Mouse (Mus musculus) stomach, embryonic 15.5 days (tissue): ENCODE measurements around the gene Jag2. TPM values are rescaled to one million over a fixed set of nuclear protein-coding genes. Genes with fewer than 3 reads are reported as not detected.

Experiments used
- ATAC-seq: fragments of 200-750 bp; cut with Nextera tagmentation; 2 replicates; pipeline ENCODE4 v1.8.0; 2017; ENCODE audit warnings: low read depth, moderate number of reproducible peaks, moderate TSS enrichment; ENCODE audit not compliant: insufficient read depth, low FRiP score
- H3K27ac ChIP-seq: fragments of 300-500 bp; sonication (generic); 2 replicates; pipeline ENCODE4 v1.5.1; 2015; ENCODE audit warnings: mild to moderate bottlenecking, inconsistent platforms
- H3K27me3 ChIP-seq: fragments of 300-500 bp; sonication (generic); replicated peaks from 2 replicates; pipeline ENCODE4 v1.6.1; 2015; ENCODE audit warnings: inconsistent platforms
- H3K36me3 ChIP-seq: fragments of 300-500 bp; sonication (generic); 2 replicates; pipeline ENCODE4 v1.6.1; 2015; ENCODE audit warnings: inconsistent platforms
- H3K4me1 ChIP-seq: fragments of 300-500 bp; sonication (generic); 2 replicates; pipeline ENCODE4 v1.6.1; 2015; ENCODE audit warnings: inconsistent platforms
- H3K4me2 ChIP-seq: fragments of 300-500 bp; sonication (generic); 2 replicates; pipeline ENCODE4 v1.6.1; 2015; ENCODE audit warnings: mild to moderate bottlenecking, inconsistent platforms
- H3K4me3 ChIP-seq: fragments of 300-500 bp; sonication (generic); replicated peaks from 2 replicates; pipeline ENCODE4 v1.5.1; 2015; ENCODE audit warnings: inconsistent platforms
- H3K9ac ChIP-seq: fragments of 300-500 bp; sonication (generic); 2 replicates; pipeline ENCODE4 v1.6.1; 2015; ENCODE audit warnings: inconsistent platforms
- H3K9me3 ChIP-seq: fragments of 300-500 bp; sonication (generic); 2 replicates; pipeline ENCODE4 v1.6.1; 2016; ENCODE audit warnings: inconsistent platforms
- WGBS: fragments of 180-500 bp; shearing (Covaris S2); methylation state at CpG from one replicate; pipeline ENCODE4 v1.1.7; 2015; 5-methylcytosine and 5-hydroxymethylcytosine counted together
- polyA plus RNA-seq: library from polyadenylated mRNA; unstranded; fragments of >200 nt; fragmentation: Nextera tagmentation; extraction: Ambion mirVana; gene quantifications from 2 replicates; pipeline ENCODE4 v1.2.1, GENCODE M21; 2015

The Jag2 gene
- 6.0 and 7.0 TPM in 2 replicates for polyA plus RNA-seq

GRCm38 (mm10) chr12:112929562-112930352 is at the start of gene Jag2:
Jag2 (minus strand) TSS chr12:112929776.
- Histone ChIP-seq H3K9ac (peak within 1 kb of the TSS; percentile 17; the same call in 1 of the 2 replicates), H3K27ac (peak within 1 kb of the TSS; percentile 57; the same call in 1 of the 2 replicates), H3K27me3 (peaks cover 57% of the 10 kb centered on the region), H3K4me2 (peak within 1 kb of the TSS; percentile 92), H3K36me3 (no peaks in the 10 kb centered on the region), H3K4me1 (peaks cover 11% of the 10 kb centered on the region), H3K4me3 (peak within 1 kb of the TSS; percentile 58), H3K9me3 (no peaks in the 10 kb centered on the region)
- WGBS = 2% methylated on average over 68 of the region's 85 CpGs
- ATAC-seq = peak; percentile 47

- ATAC-seq = no peak
These were observed 47.6 kb upstream of the Jag2 start for GRCm38 (mm10) chr12:112977156-112977555.

GRCm38 (mm10) chr12:112976371-112977073 is 46.9 kb upstream of the Jag2 start, which contains the start of gene Btbd6:
Btbd6 (plus strand) TSS chr12:112976482.
- H3K9me3 ChIP-seq = no peaks in the 10 kb centered on the region
- H3K4me3 ChIP-seq = peak within 1 kb of the TSS; percentile 71
- H3K36me3 ChIP-seq = peaks cover 50% of the 10 kb centered on the region
- WGBS = under 1% methylated on average over 80 of the region's 80 CpGs
- H3K4me1 ChIP-seq = peaks cover 9% of the 10 kb centered on the region
- peak; percentile 96 for ATAC-seq
- peak within 1 kb of the TSS; percentile 90 for H3K27ac ChIP-seq
- H3K9ac ChIP-seq = peak within 1 kb of the TSS; percentile 67
- no peaks in the 10 kb centered on the region for H3K27me3 ChIP-seq
- peak within 1 kb of the TSS; percentile 92 for H3K4me2 ChIP-seq

More at GRCm38 (mm10) chr12:112977156-112977555, 47.6 kb upstream of the Jag2 start:
- H3K27me3 ChIP-seq = no peaks in the 10 kb centered on the region
- no peaks in the 10 kb centered on the region for H3K9me3 ChIP-seq
- H3K27ac ChIP-seq = peak overlapping the region; percentile 90
- peak overlapping the region; percentile 67 for H3K9ac ChIP-seq
- H3K4me3 ChIP-seq = peak overlapping the region; percentile 71
- peaks cover 44% of the 10 kb centered on the region for H3K36me3 ChIP-seq
- peaks cover 9% of the 10 kb centered on the region for H3K4me1 ChIP-seq
- 41% methylated on average over 12 of the region's 12 CpGs for WGBS
- peak overlapping the region; percentile 92 for H3K4me2 ChIP-seq

- no peak overlapping the region for H3K4me2 ChIP-seq
- H3K4me1 ChIP-seq = peaks cover 9% of the 10 kb centered on the region
- WGBS = 87% methylated on average over 9 of the region's 9 CpGs
- H3K27me3 ChIP-seq = no peaks in the 10 kb centered on the region
- no peak overlapping the region for H3K9ac ChIP-seq
- no peak for ATAC-seq
- no peak overlapping the region for H3K27ac ChIP-seq
- no peaks in the 10 kb centered on the region for H3K9me3 ChIP-seq
- H3K4me3 ChIP-seq = no peak overlapping the region
- peaks cover 58% of the 10 kb centered on the region for H3K36me3 ChIP-seq
These were observed 45.2 kb upstream of the Jag2 start for GRCm38 (mm10) chr12:112974736-112975135.

- no peak overlapping the region for H3K27ac ChIP-seq
These were observed 40.0 kb upstream of the Jag2 start for GRCm38 (mm10) chr12:112969616-112970015.

GRCm38 (mm10) chr12:112968943-112969342 is 39.4 kb upstream of the Jag2 start:
- WGBS = 69% methylated on average over 8 of the region's 8 CpGs
- ATAC-seq = no peak

More at GRCm38 (mm10) chr12:112969616-112970015, 40.0 kb upstream of the Jag2 start:
- no peak for ATAC-seq
- H3K27me3 ChIP-seq = no peaks in the 10 kb centered on the region
- H3K9ac ChIP-seq = no peak overlapping the region
- H3K4me2 ChIP-seq = no peak overlapping the region
- WGBS = 88% methylated on average over 6 of the region's 6 CpGs
- no peaks in the 10 kb centered on the region for H3K4me1 ChIP-seq
- H3K4me3 ChIP-seq = no peak overlapping the region
- H3K9me3 ChIP-seq = no peaks in the 10 kb centered on the region
- peaks cover 77% of the 10 kb centered on the region for H3K36me3 ChIP-seq

GRCm38 (mm10) chr12:112965783-112966182 is 36.2 kb upstream of the Jag2 start:
- 92% methylated on average over 13 of the region's 13 CpGs for WGBS
- Histone ChIP-seq H3K36me3 (peaks cover 81% of the 10 kb centered on the region), H3K27ac (no peak overlapping the region), H3K27me3 (no peaks in the 10 kb centered on the region), H3K9me3 (no peaks in the 10 kb centered on the region), H3K4me3 (no peak overlapping the region), H3K9ac (no peak overlapping the region), H3K4me2 (no peak overlapping the region), H3K4me1 (no peaks in the 10 kb centered on the region)
- ATAC-seq = no peak

More at GRCm38 (mm10) chr12:112968943-112969342, 39.4 kb upstream of the Jag2 start:
- Histone ChIP-seq H3K36me3 (peaks cover 81% of the 10 kb centered on the region), H3K9ac (no peak overlapping the region), H3K27me3 (no peaks in the 10 kb centered on the region), H3K27ac (no peak overlapping the region), H3K4me1 (no peaks in the 10 kb centered on the region), H3K4me2 (no peak overlapping the region), H3K4me3 (no peak overlapping the region), H3K9me3 (no peaks in the 10 kb centered on the region)

GRCm38 (mm10) chr12:112961872-112962271 is 32.3 kb upstream of the Jag2 start:
- H3K27me3 ChIP-seq = no peaks in the 10 kb centered on the region
- no peak for ATAC-seq
- WGBS = 79% methylated on average over 5 of the region's 5 CpGs
- no peak overlapping the region for H3K9ac ChIP-seq
- no peak overlapping the region for H3K4me2 ChIP-seq
- no peaks in the 10 kb centered on the region for H3K9me3 ChIP-seq
- 0 out of 2 replicates have a peak overlapping the region, but pooled peaks have one; percentile 14 for H3K27ac ChIP-seq
- H3K4me3 ChIP-seq = no peak overlapping the region
- peaks cover 57% of the 10 kb centered on the region for H3K36me3 ChIP-seq
- no peaks in the 10 kb centered on the region; the same call in 1 of the 2 replicates for H3K4me1 ChIP-seq

- peaks cover 57% of the 10 kb centered on the region for H3K36me3 ChIP-seq
- H3K4me3 ChIP-seq = no peak overlapping the region
- 0 out of 2 replicates have a peak overlapping the region, but pooled peaks have one; percentile 14 for H3K27ac ChIP-seq
- no peak for ATAC-seq
- H3K9ac ChIP-seq = no peak overlapping the region
- 78% methylated on average over 7 of the region's 7 CpGs for WGBS
- no peaks in the 10 kb centered on the region; the same call in 1 of the 2 replicates for H3K4me1 ChIP-seq
- H3K4me2 ChIP-seq = no peak overlapping the region
- H3K9me3 ChIP-seq = no peaks in the 10 kb centered on the region
- H3K27me3 ChIP-seq = no peaks in the 10 kb centered on the region
These were observed 31.9 kb upstream of the Jag2 start for GRCm38 (mm10) chr12:112961428-112961827.

- H3K4me2 ChIP-seq = no peak overlapping the region
- H3K4me1 ChIP-seq = no peaks in the 10 kb centered on the region; the same call in 1 of the 2 replicates
- no peak overlapping the region for H3K4me3 ChIP-seq
- H3K9me3 ChIP-seq = no peaks in the 10 kb centered on the region
- WGBS = 77% methylated on average over 8 of the region's 8 CpGs
- peaks cover 40% of the 10 kb centered on the region for H3K36me3 ChIP-seq
- no peak overlapping the region for H3K9ac ChIP-seq
- no peak overlapping the region for H3K27ac ChIP-seq
- ATAC-seq = no peak
- H3K27me3 ChIP-seq = no peaks in the 10 kb centered on the region
These were observed 29.8 kb upstream of the Jag2 start for GRCm38 (mm10) chr12:112959421-112959820.

- Histone ChIP-seq H3K27me3 (no peaks in the 10 kb centered on the region), H3K9ac (no peak overlapping the region), H3K4me1 (no peaks in the 10 kb centered on the region; the same call in 1 of the 2 replicates), H3K4me2 (no peak overlapping the region), H3K4me3 (no peak overlapping the region), H3K27ac (no peak overlapping the region), H3K9me3 (no peaks in the 10 kb centered on the region), H3K36me3 (peaks cover 31% of the 10 kb centered on the region)
- ATAC-seq = no peak
- 31% methylated on average over 4 of the region's 4 CpGs for WGBS
These were observed 28.7 kb upstream of the Jag2 start for GRCm38 (mm10) chr12:112958303-112958702.
